Mouse (Mus musculus) heart, postnatal 0 days (tissue): ENCODE data around the gene Tmem234.

Source experiments
- CTCF ChIP-seq: IDR thresholded peaks from 2 replicates; pipeline ENCODE4 v1.5.1; 2016; ENCODE audit warnings: antibody characterized with exemption, control low read depth, low read depth
- EP300 ChIP-seq: IDR thresholded peaks from 2 replicates; pipeline ENCODE4 v1.6.1; 2016; ENCODE audit warnings: antibody characterized with exemption, low read depth

DNA sequence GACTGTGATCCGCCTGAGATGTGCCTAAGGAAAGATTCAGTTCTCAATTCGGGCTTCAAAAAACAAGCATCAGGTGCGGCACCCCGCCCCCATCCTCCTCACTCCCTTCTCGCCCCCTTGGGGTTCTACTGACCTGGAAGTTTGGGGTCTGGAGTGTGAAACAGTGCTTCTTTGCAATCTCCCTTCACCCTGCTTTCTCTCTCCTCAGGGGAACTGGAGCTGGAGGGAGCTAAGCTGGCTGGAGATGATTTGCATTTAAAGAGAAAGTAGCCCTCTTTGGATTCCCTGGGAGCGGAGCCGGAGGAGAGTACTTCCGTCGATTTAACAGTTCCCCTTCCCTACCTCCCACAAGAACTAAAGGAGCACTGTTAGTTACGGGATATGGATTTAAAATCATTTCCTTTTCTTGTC, 23.2 kb downstream of the Tmem234 start, which contains the start of gene Ccdc28b:
- TF ChIP-seq CTCF (no peak), EP300 (0 out of 2 replicates have a peak, but pooled peaks have one; percentile 13)
